Mouse (Mus musculus): Measurements from ENCODE around the gene Sct. TPM values are rescaled to one million over a fixed set of nuclear protein-coding genes. Genes with fewer than 3 reads are reported as not detected.

The Sct gene
- polyA plus RNA-seq, 1 experiment from 2014 or later: 0.62 TPM

DNA sequence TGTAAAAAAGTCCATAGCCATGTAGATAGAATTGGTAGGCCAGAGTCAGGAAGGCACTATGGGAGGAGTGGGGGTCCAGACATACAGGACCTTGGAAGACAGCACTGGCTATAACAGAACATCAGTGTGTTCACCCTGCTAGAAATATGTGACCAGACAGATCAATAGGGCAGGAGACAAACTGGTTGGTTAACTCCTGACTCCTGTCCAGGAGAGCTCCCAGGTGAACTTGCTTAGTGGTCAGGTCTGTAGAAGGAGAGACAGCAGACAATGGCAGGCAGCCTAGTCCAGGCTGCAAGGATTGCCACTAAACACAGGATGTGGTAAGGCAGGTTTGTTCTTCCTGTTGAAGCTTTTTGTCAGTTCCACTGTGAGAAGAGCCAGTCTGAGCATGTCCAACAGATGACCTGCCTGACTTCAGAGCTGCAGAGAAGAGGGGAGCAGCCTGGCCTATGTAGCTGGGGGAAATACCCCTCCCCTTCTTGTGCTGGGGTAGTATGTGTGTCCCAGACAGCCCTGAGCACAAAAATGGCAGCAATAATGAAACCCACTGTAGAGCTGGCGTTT, 23.9 kb upstream of the Sct start:
- no peak overlapping the region for H3K4me2 ChIP-seq
- whole genome bisulfite sequencing: 65% methylated on average over 1 of the region's 1 CpGs
- no peak overlapping the region for H3K4me3 ChIP-seq
- H3K27ac ChIP-seq: no peak overlapping the region
- no peaks in the 10 kb centered on the region for H3K27me3 ChIP-seq
- no peak for ATAC-seq
- H3K4me1 ChIP-seq: no peaks in the 10 kb centered on the region
- H3K36me3 ChIP-seq (ENCODE audit: poor library complexity, severe bottlenecking): peaks cover 94% of the 10 kb centered on the region
- H3K9ac ChIP-seq: no peak overlapping the region
- H3K9me3 ChIP-seq (replicated peaks): no peaks in the 10 kb centered on the region

GRCm38 (mm10) chr7:141301386-141301785, 22.5 kb upstream of the Sct start:
- no peaks in the 10 kb centered on the region for H3K27me3 ChIP-seq
- no peak for ATAC-seq
- WGBS: 98% methylated on average over 9 of the region's 9 CpGs
- H3K36me3 ChIP-seq (ENCODE audit: poor library complexity, severe bottlenecking): peaks cover 94% of the 10 kb centered on the region
- H3K27ac ChIP-seq: no peak overlapping the region
- no peaks in the 10 kb centered on the region for H3K4me1 ChIP-seq
- no peaks in the 10 kb centered on the region for H3K9me3 ChIP-seq (replicated peaks)
- no peak overlapping the region for H3K4me2 ChIP-seq
- H3K9ac ChIP-seq: no peak overlapping the region
- no peak overlapping the region for H3K4me3 ChIP-seq

DNA sequence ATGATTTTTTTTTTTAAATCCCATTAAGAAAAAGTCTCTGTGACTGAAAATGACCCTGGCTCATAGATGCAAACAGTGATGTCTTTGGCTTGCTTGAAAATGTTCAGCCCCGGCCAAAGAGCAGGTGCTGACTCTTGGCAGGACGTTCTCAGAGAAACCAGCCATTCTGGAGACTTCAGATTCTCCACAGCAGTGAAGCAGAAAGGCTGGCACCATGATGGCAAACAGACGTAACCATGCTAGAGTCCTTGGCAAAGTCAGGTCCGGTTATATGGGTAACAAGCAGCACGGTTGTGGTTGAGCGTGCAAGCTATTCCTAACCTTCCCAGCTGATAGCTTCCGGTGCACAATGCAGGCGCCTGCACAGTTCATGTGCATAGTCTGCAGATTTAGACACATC, 20.2 kb upstream of the Sct start:
- H3K9me3 ChIP-seq (replicated peaks): no peaks in the 10 kb centered on the region
- 97% methylated on average over 8 of the region's 8 CpGs for WGBS
- H3K4me3 ChIP-seq: no peak overlapping the region
- peaks cover 4% of the 10 kb centered on the region for H3K4me1 ChIP-seq
- H3K36me3 ChIP-seq (ENCODE audit: poor library complexity, severe bottlenecking): peaks cover 72% of the 10 kb centered on the region
- no peak overlapping the region for H3K4me2 ChIP-seq
- peaks cover 20% of the 10 kb centered on the region for H3K27me3 ChIP-seq
- no peak overlapping the region for H3K27ac ChIP-seq
- ATAC-seq: no peak
- no peak overlapping the region for H3K9ac ChIP-seq

- Histone ChIP-seq H3K9me3 (replicated peaks) (no peaks in the 10 kb centered on the region), H3K4me1 (peaks cover 13% of the 10 kb centered on the region), H3K4me3 (no peak overlapping the region), H3K27ac (no peak overlapping the region), H3K4me2 (no peak overlapping the region), H3K36me3 (ENCODE audit: poor library complexity, severe bottlenecking) (peaks cover 62% of the 10 kb centered on the region), H3K9ac (no peak overlapping the region), H3K27me3 (peaks cover 31% of the 10 kb centered on the region)
- ATAC-seq: no peak
- WGBS: 86% methylated on average over 3 of the region's 3 CpGs
Measured at GRCm38 (mm10) chr7:141297926-141298650, 19.2 kb upstream of the Sct start.

- Histone ChIP-seq H3K27ac (no peak overlapping the region), H3K9me3 (replicated peaks) (no peaks in the 10 kb centered on the region), H3K36me3 (ENCODE audit: poor library complexity, severe bottlenecking) (peaks cover 26% of the 10 kb centered on the region), H3K27me3 (peaks cover 63% of the 10 kb centered on the region), H3K4me1 (peaks cover 28% of the 10 kb centered on the region), H3K4me3 (peak overlapping the region; percentile 35), H3K4me2 (peak overlapping the region; percentile 54), H3K9ac (no peak overlapping the region)
- no peak for ATAC-seq
- 5% methylated on average over 20 of the region's 22 CpGs for WGBS
Measured at GRCm38 (mm10) chr7:141294479-141294878, 15.5 kb upstream of the Sct start.

DNA sequence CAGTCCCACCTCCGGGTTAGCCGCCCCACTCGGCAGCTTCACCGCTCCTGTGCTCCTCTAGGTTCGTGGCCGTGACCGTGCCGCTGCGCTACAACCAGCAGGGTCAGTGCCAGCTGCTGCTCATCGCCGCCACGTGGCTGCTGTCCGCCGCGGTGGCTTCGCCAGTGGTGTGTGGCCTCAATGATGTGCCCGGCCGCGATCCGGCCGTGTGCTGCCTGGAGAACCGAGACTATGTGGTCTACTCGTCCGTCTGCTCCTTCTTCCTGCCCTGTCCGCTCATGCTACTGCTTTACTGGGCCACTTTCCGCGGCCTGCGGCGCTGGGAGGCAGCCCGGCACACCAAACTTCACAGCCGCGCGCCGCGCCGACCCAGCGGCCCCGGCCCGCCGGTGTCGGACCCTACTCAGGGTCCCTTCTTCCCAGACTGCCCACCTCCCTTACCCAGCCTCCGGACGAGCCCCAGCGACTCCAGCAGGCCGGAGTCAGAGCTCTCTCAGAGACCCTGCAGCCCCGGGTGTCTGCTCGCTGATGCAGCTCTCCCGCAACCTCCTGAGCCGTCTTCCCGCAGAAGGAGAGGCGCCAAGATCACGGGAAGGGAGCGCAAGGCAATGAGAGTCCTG, 15.0 kb upstream of the Sct start:
- Histone ChIP-seq H3K9me3 (replicated peaks) (no peaks in the 10 kb centered on the region), H3K4me1 (peaks cover 28% of the 10 kb centered on the region), H3K27me3 (peaks cover 63% of the 10 kb centered on the region), H3K9ac (peak overlapping the region; percentile 54), H3K36me3 (ENCODE audit: poor library complexity, severe bottlenecking) (peaks cover 21% of the 10 kb centered on the region), H3K4me2 (peak overlapping the region; percentile 54), H3K4me3 (peak overlapping the region; percentile 35), H3K27ac (no peak overlapping the region)
- ATAC-seq: no peak
- under 1% methylated on average over 48 of the region's 53 CpGs for WGBS

GRCm38 (mm10) chr7:141292583-141293388, 13.9 kb upstream of the Sct start:
- 0 out of 2 replicates have a peak, but pooled peaks have one; percentile 6 for ATAC-seq
- Histone ChIP-seq H3K36me3 (ENCODE audit: poor library complexity, severe bottlenecking) (peaks cover 13% of the 10 kb centered on the region), H3K9me3 (replicated peaks) (no peaks in the 10 kb centered on the region), H3K4me1 (peaks cover 28% of the 10 kb centered on the region), H3K27ac (no peak overlapping the region), H3K9ac (peak overlapping the region; percentile 63; the same call in 1 of the 2 replicates), H3K4me3 (peak overlapping the region; percentile 50), H3K27me3 (peaks cover 63% of the 10 kb centered on the region), H3K4me2 (peak overlapping the region; percentile 95)
- 31% methylated on average over 15 of the region's 15 CpGs for WGBS

DNA sequence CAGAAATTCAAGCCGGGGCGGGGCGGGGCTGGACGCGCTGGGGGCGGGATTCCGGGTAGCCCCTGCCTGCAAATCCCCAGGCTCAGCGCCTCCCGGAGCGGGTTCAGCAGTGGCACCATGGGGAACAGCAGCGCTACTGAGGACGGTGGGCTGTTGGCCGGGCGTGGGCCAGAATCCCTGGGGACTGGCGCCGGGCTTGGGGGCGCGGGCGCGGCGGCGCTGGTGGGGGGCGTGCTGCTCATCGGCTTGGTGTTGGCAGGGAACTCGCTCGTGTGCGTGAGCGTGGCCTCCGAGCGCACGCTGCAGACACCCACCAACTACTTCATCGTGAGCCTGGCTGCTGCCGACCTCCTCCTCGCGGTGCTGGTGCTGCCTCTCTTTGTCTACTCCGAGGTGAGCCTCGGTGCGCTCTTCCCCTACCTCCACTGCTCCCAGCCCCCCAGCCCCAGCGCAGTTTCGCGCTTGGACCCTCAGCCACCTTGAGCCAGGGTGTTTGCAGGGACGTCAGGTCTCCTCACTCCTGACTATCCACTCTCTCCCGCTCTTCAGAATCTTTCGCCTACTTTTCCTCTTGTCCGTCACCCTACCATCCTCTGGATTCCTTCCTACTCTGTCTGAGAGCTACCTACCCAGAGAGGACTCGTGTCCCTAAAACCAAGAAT, 13.1 kb upstream of the Sct start, which contains the start of gene Drd4:
TSS of gene Drd4 (plus strand) at position 86 of the 662 bp plus-strand sequence.
- Histone ChIP-seq H3K4me3 (peak within 1 kb of the TSS; percentile 50), H3K27ac (no peak within 1 kb of the TSS), H3K4me1 (peaks cover 28% of the 10 kb centered on the region), H3K4me2 (peak within 1 kb of the TSS; percentile 95), H3K9me3 (replicated peaks) (no peaks in the 10 kb centered on the region), H3K9ac (peak within 1 kb of the TSS; percentile 63), H3K36me3 (ENCODE audit: poor library complexity, severe bottlenecking) (peaks cover 7% of the 10 kb centered on the region), H3K27me3 (peaks cover 63% of the 10 kb centered on the region)
- 1% methylated on average over 43 of the region's 46 CpGs for WGBS
- ATAC-seq: peak; percentile 83

DNA sequence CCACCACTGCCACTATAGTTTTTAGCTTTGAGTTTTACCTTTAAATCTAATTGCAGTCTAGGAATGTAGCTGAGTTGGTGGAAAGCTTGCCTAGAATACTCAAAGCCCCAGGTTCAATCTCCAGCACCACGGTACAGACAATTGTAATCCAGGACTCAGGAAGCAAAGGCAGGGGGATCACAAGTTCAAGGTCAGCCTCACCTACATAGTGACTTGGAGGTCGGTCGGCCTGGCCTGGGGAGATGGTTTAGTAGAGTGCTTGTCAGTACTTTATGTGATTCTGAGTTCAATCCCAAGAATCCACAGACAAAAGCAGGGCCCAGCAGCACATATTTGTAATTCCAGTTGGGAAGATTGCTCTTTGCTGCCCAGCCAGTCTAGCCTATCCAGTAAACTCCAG, 9.1 kb upstream of the Sct start:
- 87% methylated on average over 3 of the region's 3 CpGs for WGBS
- H3K27ac ChIP-seq: no peak overlapping the region
- no peak for ATAC-seq
- no peaks in the 10 kb centered on the region for H3K36me3 ChIP-seq (ENCODE audit: poor library complexity, severe bottlenecking)
- peaks cover 31% of the 10 kb centered on the region for H3K27me3 ChIP-seq
- no peak overlapping the region for H3K9ac ChIP-seq
- no peak overlapping the region for H3K4me3 ChIP-seq
- peaks cover 15% of the 10 kb centered on the region for H3K4me1 ChIP-seq
- no peaks in the 10 kb centered on the region for H3K9me3 ChIP-seq (replicated peaks)
- H3K4me2 ChIP-seq: no peak overlapping the region

GRCm38 (mm10) chr7:141282756-141283155, 3.8 kb upstream of the Sct start:
- Histone ChIP-seq H3K4me3 (no peak overlapping the region), H3K4me1 (peaks cover 20% of the 10 kb centered on the region; the same call in 1 of the 2 replicates), H3K9ac (no peak overlapping the region), H3K9me3 (replicated peaks) (no peaks in the 10 kb centered on the region), H3K36me3 (ENCODE audit: poor library complexity, severe bottlenecking) (no peaks in the 10 kb centered on the region), H3K27me3 (peaks cover 19% of the 10 kb centered on the region), H3K27ac (no peak overlapping the region), H3K4me2 (no peak overlapping the region)
- WGBS: 86% methylated on average over 4 of the region's 4 CpGs
- no peak for ATAC-seq

GRCm38 (mm10) chr7:141281442-141281841, 2.5 kb upstream of the Sct start:
- peaks cover 20% of the 10 kb centered on the region; the same call in 1 of the 2 replicates for H3K4me1 ChIP-seq
- H3K4me3 ChIP-seq: no peak overlapping the region
- ATAC-seq: peak; percentile 43
- WGBS: 33% methylated on average over 6 of the region's 6 CpGs
- no peak overlapping the region for H3K9ac ChIP-seq
- H3K27me3 ChIP-seq: peaks cover 24% of the 10 kb centered on the region
- H3K36me3 ChIP-seq (ENCODE audit: poor library complexity, severe bottlenecking): no peaks in the 10 kb centered on the region
- no peak overlapping the region for H3K4me2 ChIP-seq
- no peaks in the 10 kb centered on the region for H3K9me3 ChIP-seq (replicated peaks)
- no peak overlapping the region for H3K27ac ChIP-seq

All from forebrain, embryonic 13.5 days (tissue).